Mouse (Mus musculus): ENCODE measurements around the gene Prrt3. TPM values are rescaled to one million over a fixed set of nuclear protein-coding genes. Genes with fewer than 3 reads are reported as not detected.

Gene Prrt3
- polyA plus RNA-seq, 1 experiment from 2014 or later, result 1.1 TPM

DNA sequence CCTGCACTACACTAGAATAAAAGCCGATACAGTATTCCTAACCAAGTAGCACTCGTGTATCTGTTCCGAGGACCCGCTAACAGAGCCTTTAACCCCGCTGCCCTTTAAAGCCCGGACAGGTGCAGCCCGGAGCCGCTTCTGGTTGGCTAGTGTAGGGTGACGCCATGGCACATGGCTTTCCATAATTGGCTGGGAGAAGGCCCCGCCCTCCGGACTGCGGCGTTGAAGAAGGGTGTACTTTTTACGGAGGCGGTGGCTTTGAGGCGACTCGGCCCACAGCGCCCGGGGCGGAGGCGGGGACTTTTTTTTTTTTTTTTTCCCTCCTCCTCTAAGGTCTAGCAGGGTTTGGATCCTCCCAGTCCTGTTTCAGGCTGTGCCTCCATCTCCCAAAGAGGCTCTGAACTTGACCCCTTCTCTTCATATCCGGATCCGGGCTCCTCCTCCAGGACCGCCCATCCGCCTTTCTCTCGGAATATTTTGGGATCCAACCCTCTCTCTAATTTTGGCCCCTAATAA is 18.6 kb downstream of the Prrt3 start, which contains the start of gene Creld1:
Gene Creld1 (plus strand): TSS at position 198 of the 516 bp plus-strand sequence.
- Histone ChIP-seq H3K9me3 (replicated peaks) (no peaks in the 10 kb centered on the region), H3K4me3 (replicated peaks) (peak within 1 kb of the TSS; percentile 65), H3K4me2 (peak within 1 kb of the TSS; percentile 92), H3K27ac (peak within 1 kb of the TSS; percentile 88), H3K4me1 (peaks cover 41% of the 10 kb centered on the region), H3K36me3 (0 out of 2 replicates have a peak, but pooled peaks cover 7% of the 10 kb centered on the region), H3K9ac (peak within 1 kb of the TSS; percentile 62), H3K27me3 (peaks cover 22% of the 10 kb centered on the region)
- WGBS, result under 1% methylated on average over 26 of the region's 26 CpGs
- peak; percentile 95 for ATAC-seq (replicated peaks; ENCODE audit: low FRiP score)

DNA sequence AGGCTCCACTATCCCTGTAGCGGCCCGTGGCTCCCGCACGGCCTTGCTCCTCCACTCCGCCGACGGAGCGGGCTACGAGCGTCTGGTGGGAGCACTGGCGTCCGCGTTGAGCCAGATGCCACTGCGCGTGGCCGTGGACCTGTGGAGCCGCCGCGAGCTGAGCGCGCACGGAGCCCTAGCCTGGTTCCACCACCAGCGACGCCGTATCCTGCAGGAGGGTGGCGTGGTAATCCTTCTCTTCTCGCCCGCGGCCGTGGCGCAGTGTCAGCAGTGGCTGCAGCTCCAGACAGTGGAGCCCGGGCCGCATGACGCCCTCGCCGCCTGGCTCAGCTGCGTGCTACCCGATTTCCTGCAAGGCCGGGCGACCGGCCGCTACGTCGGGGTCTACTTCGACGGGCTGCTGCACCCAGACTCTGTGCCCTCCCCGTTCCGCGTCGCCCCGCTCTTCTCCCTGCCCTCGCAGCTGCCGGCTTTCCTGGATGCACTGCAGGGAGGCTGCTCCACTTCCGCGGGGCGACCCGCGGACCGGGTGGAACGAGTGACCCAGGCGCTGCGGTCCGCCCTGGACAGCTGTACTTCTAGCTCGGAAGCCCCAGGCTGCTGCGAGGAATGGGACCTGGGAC is 19.1 kb downstream of the Prrt3 start:
- Histone ChIP-seq H3K36me3 (0 out of 2 replicates have a peak, but pooled peaks cover 1% of the 10 kb centered on the region), H3K27ac (peak overlapping the region; percentile 88), H3K4me3 (replicated peaks) (peak overlapping the region; percentile 65), H3K9me3 (replicated peaks) (no peaks in the 10 kb centered on the region), H3K4me1 (peaks cover 41% of the 10 kb centered on the region), H3K9ac (peak overlapping the region; percentile 62), H3K4me2 (peak overlapping the region; percentile 92), H3K27me3 (peaks cover 22% of the 10 kb centered on the region)
- ATAC-seq (replicated peaks; ENCODE audit: low FRiP score), result peak; percentile 53
- 2% methylated on average over 65 of the region's 65 CpGs for WGBS

DNA sequence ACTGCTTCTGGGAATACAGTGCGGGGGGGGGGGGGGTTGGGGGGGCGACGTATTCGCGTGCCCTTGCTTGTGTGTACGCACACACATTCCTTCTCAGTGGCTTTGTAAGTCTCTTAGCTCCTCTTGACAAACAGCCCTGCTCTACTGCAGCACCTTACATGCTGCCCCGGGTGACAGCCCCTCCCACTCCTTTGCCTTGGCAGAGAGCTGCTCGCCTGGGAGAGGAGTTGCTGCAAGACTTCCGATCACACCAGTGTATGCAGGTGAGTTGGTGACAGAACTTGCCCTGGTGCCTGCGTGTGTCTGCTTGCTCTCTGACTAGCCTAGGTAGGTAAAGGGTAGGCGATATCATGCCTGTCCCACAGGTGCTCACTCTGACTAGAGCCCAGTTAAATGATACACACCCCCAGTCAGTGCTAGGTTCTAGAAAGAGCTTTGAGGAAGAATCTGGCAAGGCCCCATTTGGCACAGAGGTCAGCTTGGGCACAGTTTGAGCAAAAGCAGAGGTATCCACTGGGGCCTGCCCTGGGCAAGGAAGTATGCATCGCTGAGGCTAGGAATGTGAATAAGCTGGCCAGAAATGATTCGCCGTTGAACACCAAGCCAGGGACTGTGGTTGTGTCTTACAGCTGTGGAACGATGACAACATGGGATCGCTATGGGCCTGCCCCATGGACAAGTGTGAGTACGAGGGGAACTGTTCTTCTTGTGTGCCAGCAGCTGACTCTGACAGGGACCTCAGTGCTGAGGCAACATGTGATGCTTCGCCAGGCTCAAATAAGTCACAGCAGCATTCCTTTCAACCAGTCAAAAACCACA is 21.0 kb downstream of the Prrt3 start:
- Histone ChIP-seq H3K27ac (no peak overlapping the region), H3K4me1 (peaks cover 34% of the 10 kb centered on the region), H3K9me3 (replicated peaks) (no peaks in the 10 kb centered on the region), H3K27me3 (peaks cover 22% of the 10 kb centered on the region), H3K9ac (no peak overlapping the region), H3K36me3 (no peaks in the 10 kb centered on the region), H3K4me2 (no peak overlapping the region), H3K4me3 (replicated peaks) (no peak overlapping the region)
- WGBS, result 60% methylated on average over 18 of the region's 18 CpGs
- no peak for ATAC-seq (replicated peaks; ENCODE audit: low FRiP score)

DNA sequence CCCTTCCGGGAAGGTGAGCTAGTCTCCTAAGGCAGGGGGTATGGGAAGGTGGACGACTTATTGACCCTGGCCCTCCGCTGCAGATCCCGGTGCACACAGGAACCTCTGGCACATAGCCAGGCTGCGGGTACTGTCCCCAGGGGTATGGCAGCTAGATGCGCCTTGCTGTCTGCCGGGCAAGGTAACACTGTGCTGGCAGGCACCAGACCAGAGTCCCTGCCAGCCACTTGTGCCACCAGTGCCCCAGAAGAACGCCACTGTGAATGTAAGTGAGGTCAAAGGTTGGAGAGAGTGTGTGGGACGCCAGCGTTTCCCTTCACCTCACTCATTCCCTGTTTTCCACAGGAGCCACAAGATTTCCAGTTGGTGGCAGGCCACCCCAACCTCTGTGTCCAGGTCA is 22.8 kb downstream of the Prrt3 start:
- Histone ChIP-seq H3K27me3 (peaks cover 22% of the 10 kb centered on the region), H3K36me3 (no peaks in the 10 kb centered on the region), H3K27ac (no peak overlapping the region), H3K4me2 (no peak overlapping the region), H3K4me3 (replicated peaks) (no peak overlapping the region), H3K9me3 (replicated peaks) (no peaks in the 10 kb centered on the region), H3K9ac (no peak overlapping the region), H3K4me1 (peaks cover 29% of the 10 kb centered on the region)
- no peak for ATAC-seq (replicated peaks; ENCODE audit: low FRiP score)
- WGBS, result 79% methylated on average over 10 of the region's 10 CpGs

DNA sequence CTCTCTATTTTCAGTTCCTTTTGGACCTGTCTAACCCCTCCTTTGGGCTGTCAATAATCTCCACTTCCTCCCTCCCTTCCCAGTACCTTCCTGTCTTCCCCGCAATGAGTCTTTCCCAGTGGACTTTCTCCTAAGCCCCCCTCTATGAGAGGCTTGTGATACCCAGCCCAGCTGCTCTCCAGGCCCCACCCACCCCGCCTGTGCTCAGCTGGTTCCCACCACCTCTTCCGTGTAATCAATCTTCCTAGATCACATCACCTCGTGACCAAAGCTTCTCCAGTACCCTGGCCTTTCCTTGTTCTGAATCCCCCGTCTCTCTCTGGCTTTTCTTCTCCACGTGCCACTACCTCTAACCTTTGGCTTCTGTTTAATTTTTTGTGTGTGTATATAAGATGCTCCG is 24.4 kb downstream of the Prrt3 start:
- H3K4me1 ChIP-seq, result peaks cover 19% of the 10 kb centered on the region
- 30% methylated on average over 7 of the region's 7 CpGs for WGBS
- ATAC-seq (replicated peaks; ENCODE audit: low FRiP score), result no peak
- no peaks in the 10 kb centered on the region for H3K9me3 ChIP-seq (replicated peaks)
- H3K9ac ChIP-seq, result no peak overlapping the region
- H3K4me3 ChIP-seq (replicated peaks), result no peak overlapping the region
- no peaks in the 10 kb centered on the region for H3K36me3 ChIP-seq
- no peak overlapping the region for H3K4me2 ChIP-seq
- H3K27me3 ChIP-seq, result peaks cover 17% of the 10 kb centered on the region
- no peak overlapping the region for H3K27ac ChIP-seq

DNA sequence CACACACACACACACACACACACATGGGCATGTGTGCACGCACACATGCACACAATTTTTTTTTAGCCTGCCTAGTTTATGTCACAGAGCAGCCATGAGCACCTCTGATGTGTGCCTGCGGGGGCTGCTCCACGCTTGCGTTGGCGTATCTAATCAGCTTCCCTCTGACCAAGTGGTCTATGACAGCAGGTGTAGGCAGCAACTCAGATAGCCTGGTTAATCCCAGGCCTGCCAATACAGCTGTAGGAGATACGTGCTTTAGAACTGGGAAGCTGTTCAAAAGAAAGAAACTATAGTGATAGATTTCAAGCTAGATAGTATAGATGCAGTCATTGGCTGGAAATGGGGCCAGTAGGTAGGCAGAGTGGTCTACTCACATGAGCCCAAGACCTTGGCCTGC is 28.0 kb downstream of the Prrt3 start:
- Histone ChIP-seq H3K4me3 (replicated peaks) (no peak overlapping the region), H3K27ac (no peak overlapping the region), H3K4me1 (peaks cover 31% of the 10 kb centered on the region), H3K9me3 (replicated peaks) (no peaks in the 10 kb centered on the region), H3K27me3 (peaks cover 14% of the 10 kb centered on the region), H3K36me3 (no peaks in the 10 kb centered on the region), H3K9ac (no peak overlapping the region), H3K4me2 (no peak overlapping the region)
- 83% methylated on average over 6 of the region's 6 CpGs for WGBS
- ATAC-seq (replicated peaks; ENCODE audit: low FRiP score), result no peak

DNA sequence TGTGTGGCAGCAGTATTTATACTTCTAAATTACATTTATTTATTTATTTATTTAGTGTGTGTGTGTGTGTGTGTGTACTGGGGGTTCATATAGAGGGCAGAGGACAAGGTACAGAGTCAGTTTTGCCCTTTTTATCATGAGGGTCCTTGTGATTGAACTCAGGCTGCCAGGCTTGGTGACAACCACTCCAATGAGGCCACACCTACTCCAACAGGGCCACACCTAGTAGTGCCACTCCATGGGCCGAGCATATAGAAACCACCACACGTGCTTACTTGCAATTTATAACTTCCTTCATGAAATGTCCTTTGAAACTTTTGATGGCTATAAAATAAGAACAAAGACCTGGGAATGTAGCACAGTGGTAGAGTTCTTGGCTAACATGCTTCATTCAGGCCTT is 28.5 kb downstream of the Prrt3 start:
- Histone ChIP-seq H3K36me3 (no peaks in the 10 kb centered on the region), H3K4me1 (peaks cover 32% of the 10 kb centered on the region), H3K4me3 (replicated peaks) (no peak overlapping the region), H3K9me3 (replicated peaks) (no peaks in the 10 kb centered on the region), H3K27ac (no peak overlapping the region), H3K27me3 (peaks cover 14% of the 10 kb centered on the region), H3K9ac (no peak overlapping the region), H3K4me2 (no peak overlapping the region)
- ATAC-seq (replicated peaks; ENCODE audit: low FRiP score), result no peak
- 58% methylated on average over 2 of the region's 2 CpGs for WGBS

DNA sequence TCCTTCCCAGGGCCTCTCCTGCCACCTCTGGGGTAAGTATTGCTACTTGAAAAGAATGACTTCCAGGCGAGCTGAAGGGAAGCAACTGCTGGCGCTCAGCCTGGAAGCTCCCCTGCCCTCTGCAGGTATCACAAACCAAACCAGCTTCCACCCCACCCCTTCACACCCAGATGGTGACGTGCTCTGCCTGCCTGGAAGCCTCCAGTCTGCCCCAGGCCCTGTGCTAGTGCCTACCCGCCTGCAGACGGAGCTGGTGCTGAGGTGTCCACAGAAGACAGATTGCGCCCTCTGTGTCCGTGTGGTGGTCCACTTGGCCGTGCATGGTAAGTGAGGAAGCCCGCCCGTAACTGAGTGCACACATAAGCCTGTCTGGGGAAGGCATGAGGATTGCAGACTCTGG is 29.7 kb downstream of the Prrt3 start:
- 68% methylated on average over 10 of the region's 10 CpGs for WGBS
- no peaks in the 10 kb centered on the region for H3K36me3 ChIP-seq
- peak overlapping the region; percentile 33; the same call in 1 of the 2 replicates for H3K4me3 ChIP-seq (replicated peaks)
- no peak for ATAC-seq (replicated peaks; ENCODE audit: low FRiP score)
- H3K9me3 ChIP-seq (replicated peaks), result no peaks in the 10 kb centered on the region
- H3K4me1 ChIP-seq, result peaks cover 32% of the 10 kb centered on the region
- peaks cover 14% of the 10 kb centered on the region for H3K27me3 ChIP-seq
- H3K9ac ChIP-seq, result no peak overlapping the region
- peak overlapping the region; percentile 76; the same call in 1 of the 2 replicates for H3K27ac ChIP-seq
- peak overlapping the region; percentile 63; the same call in 1 of the 2 replicates for H3K4me2 ChIP-seq

DNA sequence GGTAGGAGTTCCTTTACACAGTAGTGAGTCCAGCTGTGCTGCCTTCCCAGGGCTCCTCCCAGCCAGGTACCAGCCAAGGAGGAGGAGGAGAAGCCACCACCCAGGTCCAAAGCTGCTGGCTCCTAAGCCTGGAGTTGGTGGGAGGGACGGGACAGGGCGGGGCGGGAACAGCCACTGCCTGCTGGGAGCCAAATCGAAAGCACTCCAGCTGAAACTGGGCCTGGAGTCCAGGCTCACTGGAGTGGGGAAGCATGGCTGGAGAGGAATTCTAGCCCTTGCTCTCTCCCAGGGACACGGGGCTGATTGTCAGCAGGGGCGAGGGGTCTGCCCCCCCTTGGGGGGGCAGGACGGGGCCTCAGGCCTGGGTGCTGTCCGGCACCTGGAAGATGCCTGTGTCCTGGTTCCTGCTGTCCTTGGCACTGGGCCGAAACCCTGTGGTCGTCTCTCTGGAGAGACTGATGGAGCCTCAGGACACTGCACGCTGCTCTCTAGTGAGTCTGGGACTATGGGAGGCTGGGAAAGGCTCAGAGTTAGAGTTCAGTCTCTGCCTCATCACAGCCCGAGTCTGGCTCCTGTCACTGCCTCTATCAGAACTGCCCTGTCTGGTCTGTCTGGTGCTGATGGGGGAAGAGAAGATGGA is 30.3 kb downstream of the Prrt3 start, which contains the start of gene Il17rc:
Gene Il17rc (plus strand): TSS at position 131 of the 640 bp plus-strand sequence.
- Histone ChIP-seq H3K9ac (peak within 1 kb of the TSS; percentile 44), H3K4me2 (peak within 1 kb of the TSS; percentile 63), H3K27ac (peak within 1 kb of the TSS; percentile 76), H3K27me3 (peaks cover 14% of the 10 kb centered on the region), H3K36me3 (no peaks in the 10 kb centered on the region), H3K4me3 (replicated peaks) (peak within 1 kb of the TSS; percentile 33), H3K9me3 (replicated peaks) (no peaks in the 10 kb centered on the region), H3K4me1 (peaks cover 32% of the 10 kb centered on the region)
- ATAC-seq (replicated peaks; ENCODE audit: low FRiP score), result peak; percentile 80
- 25% methylated on average over 12 of the region's 12 CpGs for WGBS

DNA sequence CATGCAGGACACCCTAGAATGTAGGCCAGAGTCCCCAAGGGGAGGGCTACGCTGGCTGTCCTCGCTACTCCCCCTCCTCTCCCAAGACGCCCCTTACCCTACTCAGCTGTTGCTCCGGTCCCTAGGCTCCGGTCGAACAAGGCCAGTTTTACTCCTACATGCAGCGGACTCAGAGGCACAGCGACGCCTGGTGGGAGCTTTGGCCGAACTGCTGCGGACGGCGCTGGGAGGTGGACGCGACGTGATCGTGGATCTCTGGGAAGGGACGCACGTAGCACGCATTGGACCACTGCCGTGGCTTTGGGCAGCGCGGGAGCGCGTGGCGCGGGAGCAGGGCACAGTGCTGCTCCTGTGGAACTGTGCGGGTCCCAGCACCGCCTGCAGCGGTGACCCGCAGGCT is 32.3 kb downstream of the Prrt3 start:
- Histone ChIP-seq H3K27me3 (peaks cover 14% of the 10 kb centered on the region), H3K4me1 (peaks cover 38% of the 10 kb centered on the region), H3K4me3 (replicated peaks) (peak overlapping the region; percentile 37), H3K9me3 (replicated peaks) (no peaks in the 10 kb centered on the region), H3K27ac (peak overlapping the region; percentile 59), H3K4me2 (peak overlapping the region; percentile 70), H3K36me3 (no peaks in the 10 kb centered on the region), H3K9ac (peak overlapping the region; percentile 7)
- ATAC-seq (replicated peaks; ENCODE audit: low FRiP score), result peak; percentile 50
- 2% methylated on average over 31 of the region's 31 CpGs for WGBS

DNA sequence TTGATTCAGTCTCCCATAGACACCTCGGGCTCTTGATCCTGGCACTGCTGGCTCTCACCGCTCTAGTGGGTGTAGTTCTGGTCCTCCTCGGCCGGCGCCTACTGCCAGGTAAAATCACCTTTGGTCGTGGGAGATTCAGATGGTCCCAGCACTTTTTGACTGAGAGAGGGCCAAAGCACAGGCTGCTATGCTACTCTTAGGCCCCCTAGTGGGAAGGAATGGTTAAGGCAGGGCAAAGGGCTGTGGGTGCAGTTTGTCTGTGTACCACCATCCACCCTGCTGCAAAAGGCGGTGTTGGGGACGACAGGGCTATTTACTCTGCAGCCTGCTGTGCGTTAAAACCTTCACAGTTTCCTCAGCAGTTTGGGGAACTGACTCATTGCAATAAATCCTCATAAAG is 32.7 kb downstream of the Prrt3 start:
- H3K36me3 ChIP-seq, result no peaks in the 10 kb centered on the region
- peaks cover 14% of the 10 kb centered on the region for H3K27me3 ChIP-seq
- WGBS, result 7% methylated on average over 9 of the region's 9 CpGs
- H3K27ac ChIP-seq, result peak overlapping the region; percentile 59
- H3K4me1 ChIP-seq, result peaks cover 38% of the 10 kb centered on the region
- H3K9ac ChIP-seq, result peak overlapping the region; percentile 7; the same call in 1 of the 2 replicates
- ATAC-seq (replicated peaks; ENCODE audit: low FRiP score), result peak; percentile 26; the same call in 1 of the 2 replicates
- peak overlapping the region; percentile 37 for H3K4me3 ChIP-seq (replicated peaks)
- peak overlapping the region; percentile 70 for H3K4me2 ChIP-seq
- no peaks in the 10 kb centered on the region for H3K9me3 ChIP-seq (replicated peaks)

All from kidney, embryonic 15.5 days (tissue).